Mouse (Mus musculus) central nervous system, embryonic 18 days (tissue): ENCODE measurements around the gene B4galt1. TPM values are rescaled to one million over a fixed set of nuclear protein-coding genes. Genes with fewer than 3 reads are reported as not detected.

Experiments
- polyA plus RNA-seq: library from polyadenylated mRNA; depleted of rRNA; stranded (reverse); fragments of >200 nt; gene quantifications from 2 replicates; pipeline ENCODE4 v1.2.3, GENCODE M21; 2012; rRNA removed

Gene B4galt1
- polyA plus RNA-seq, result 6.5 and 7.6 TPM in 2 replicates

DNA sequence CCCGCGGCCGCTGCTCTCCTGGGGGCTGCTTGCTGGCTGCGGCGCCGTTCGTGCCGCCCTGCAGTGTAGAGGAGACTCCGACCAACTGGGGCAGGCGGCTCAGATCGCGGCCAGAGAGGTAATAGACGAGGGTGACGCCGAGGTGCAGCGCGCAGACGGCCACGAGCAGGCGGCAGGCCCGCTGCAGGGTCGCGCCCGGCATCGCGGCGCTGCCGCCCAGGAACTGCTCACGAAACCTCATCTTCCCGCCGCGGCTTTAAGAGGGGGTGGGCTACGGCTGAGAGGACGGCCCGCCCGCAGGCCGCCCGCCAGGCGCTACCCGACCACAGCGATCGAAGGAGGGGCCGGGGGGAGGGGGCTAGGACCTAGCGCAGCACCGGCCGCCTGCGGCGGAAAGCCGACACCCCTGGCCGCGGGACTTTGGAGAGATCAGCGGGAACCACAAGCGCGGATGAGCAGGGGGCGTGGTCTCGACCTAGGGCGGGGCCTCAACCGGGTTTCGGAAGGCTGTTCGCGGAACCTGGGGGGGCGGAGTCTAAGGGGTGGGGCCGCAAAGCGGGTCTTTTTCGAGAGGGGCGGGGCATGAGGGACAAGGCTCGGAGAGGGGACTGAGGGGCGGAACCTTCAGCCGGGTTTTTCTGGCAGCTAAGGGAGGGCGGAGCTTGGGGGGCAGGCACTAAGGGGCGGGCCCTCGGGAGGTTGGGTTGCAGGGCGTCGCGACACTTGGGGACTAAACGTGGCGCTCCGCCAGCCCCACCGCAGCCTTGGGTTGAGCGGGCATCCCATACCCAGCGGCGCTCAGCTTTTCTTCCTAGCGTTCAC lies at the start of gene B4galt1:
B4galt1 (minus strand) TSS at position 441 of the 822 bp plus-strand sequence.

DNA sequence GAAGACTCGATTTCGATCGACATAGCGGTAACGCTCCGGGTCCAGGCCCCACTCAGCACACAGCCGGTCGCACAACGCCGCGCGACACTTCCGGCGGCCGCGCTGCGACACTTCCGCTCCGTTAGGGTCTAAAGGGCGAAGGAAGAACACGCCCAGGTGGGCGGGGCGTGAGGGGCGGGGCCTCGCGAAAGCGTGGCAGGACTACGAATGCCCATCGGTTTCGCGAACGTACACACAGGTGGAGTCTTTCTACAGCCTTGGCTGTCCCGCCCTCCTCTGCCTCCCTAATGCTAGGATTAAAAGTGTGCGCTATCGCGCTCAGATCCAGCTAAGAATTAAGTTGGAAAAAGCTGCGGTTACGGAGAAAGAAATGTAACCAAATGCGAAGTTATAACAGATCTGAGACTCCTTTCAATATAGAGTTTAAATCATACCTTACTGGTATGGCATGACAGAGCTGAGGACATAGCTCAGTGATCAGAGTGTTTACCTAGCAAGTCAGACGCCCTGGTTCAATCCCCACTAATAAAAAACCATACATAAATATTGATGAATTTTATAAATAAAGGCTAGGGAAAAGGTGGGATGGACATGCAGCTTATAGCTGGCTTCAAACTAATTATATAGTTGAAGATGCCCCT lies 95.9 kb downstream of the B4galt1 start, which contains the start of gene Smu1:
Smu1 (minus strand) TSS at position 144 of the 641 bp plus-strand sequence.

Other genes starting within 250 kb of the B4galt1 start
- gene Aptx, start 150.8 kb downstream of the B4galt1 start, polyA plus RNA-seq, result 26.2 and 26.6 TPM in 2 replicates
- 149 TPM in 2 replicates for gene Dnaja1, start 131.9 kb downstream of the B4galt1 start, polyA plus RNA-seq
- gene Smu1, start 96.1 kb downstream of the B4galt1 start, polyA plus RNA-seq, result 67.5 and 76.9 TPM in 2 replicates
- 0.21 TPM in 1 of 2 replicates, not detected in the other for gene Spink4, start 66.0 kb upstream of the B4galt1 start, polyA plus RNA-seq
- 130 TPM in 2 replicates for gene Bag1, start 94.3 kb upstream of the B4galt1 start, polyA plus RNA-seq
- 115 and 126 TPM in 2 replicates for gene Chmp5, start 94.4 kb upstream of the B4galt1 start, polyA plus RNA-seq
- gene Nfx1, start 116.9 kb upstream of the B4galt1 start, polyA plus RNA-seq, result 119 and 120 TPM in 2 replicates
- 0.12 TPM in 1 of 2 replicates, not detected in the other for gene Aqp7, start 194.1 kb upstream of the B4galt1 start, polyA plus RNA-seq
- 0.47 and 1.5 TPM in 2 replicates for gene Aqp3, start 244.2 kb upstream of the B4galt1 start, polyA plus RNA-seq